Mouse (Mus musculus) stomach, embryonic 14.5 days (tissue): Measurements from ENCODE around the gene Cd300lb. TPM values are rescaled to one million over a fixed set of nuclear protein-coding genes. Genes with fewer than 3 reads are reported as not detected.

ENCODE experiments used
- polyA plus RNA-seq: library from polyadenylated mRNA; unstranded; fragments of >200 nt; fragmentation: Nextera tagmentation; extraction: Ambion mirVana; gene quantifications from 2 replicates; pipeline ENCODE4 v1.2.1, GENCODE M21; 2014

Cd300lb gene
- polyA plus RNA-seq, 1 experiment from 2014 or later, result 0.12 TPM

Other genes with a start within 250 kb of the Cd300lb start
- 0.25 and 0.38 TPM in 2 replicates for gene Dnaic2, start 207.0 kb downstream of the Cd300lb start, polyA plus RNA-seq
- 0.51 and 0.81 TPM in 2 replicates for gene Kif19a, start 169.0 kb downstream of the Cd300lb start, polyA plus RNA-seq
- 0.98 and 1.6 TPM in 2 replicates for gene Btbd17, start 138.4 kb downstream of the Cd300lb start, polyA plus RNA-seq
- 0.23 and 0.39 TPM in 2 replicates for gene Gpr142, start 135.5 kb downstream of the Cd300lb start, polyA plus RNA-seq
- gene Gprc5c, start 83.2 kb downstream of the Cd300lb start, polyA plus RNA-seq, result 23.5 and 27.2 TPM in 2 replicates
- gene Cd300a, start 44.3 kb downstream of the Cd300lb start, polyA plus RNA-seq, result 0.90 and 1.1 TPM in 2 replicates
- gene Cd300c, start 34.8 kb upstream of the Cd300lb start, polyA plus RNA-seq, result not detected in 2 replicates
- gene Cd300ld, start 55.5 kb upstream of the Cd300lb start, polyA plus RNA-seq, result 0.24 and 0.33 TPM in 2 replicates
- gene Cd300c2, start 67.5 kb upstream of the Cd300lb start, polyA plus RNA-seq, result 1.8 and 2.9 TPM in 2 replicates
- not detected in 2 replicates for gene Cd300ld2, start 81.8 kb upstream of the Cd300lb start, polyA plus RNA-seq
- not detected in 2 replicates for gene Cd300ld4, start 92.6 kb upstream of the Cd300lb start, polyA plus RNA-seq
- not detected in 2 replicates for gene Cd300ld5, start 103.4 kb upstream of the Cd300lb start, polyA plus RNA-seq
- not detected in 2 replicates for gene Cd300ld3, start 114.0 kb upstream of the Cd300lb start, polyA plus RNA-seq
- 0.12 TPM in 1 of 2 replicates, not detected in the other for gene Cd300e, start 127.8 kb upstream of the Cd300lb start, polyA plus RNA-seq
- 1.3 and 1.5 TPM in 2 replicates for gene Rab37, start 157.0 kb upstream of the Cd300lb start, polyA plus RNA-seq
- gene Cd300lf, start 199.6 kb upstream of the Cd300lb start, polyA plus RNA-seq, result 0.33 and 0.48 TPM in 2 replicates
- gene Slc9a3r1, start 229.0 kb upstream of the Cd300lb start, polyA plus RNA-seq, result 105 and 114 TPM in 2 replicates